Mouse (Mus musculus) kidney, postnatal 0 days (tissue): ENCODE data around the gene Tle3. TPM values are rescaled to one million over a fixed set of nuclear protein-coding genes. Genes with fewer than 3 reads are reported as not detected.

ENCODE experiments used
- ATAC-seq: fragments of 200-750 bp; cut with Nextera tagmentation; replicated peaks from 2 replicates; pipeline ENCODE4 v1.8.0; 2017; ENCODE audit warnings: low read depth, moderate number of reproducible peaks, moderate TSS enrichment, moderate library complexity; ENCODE audit not compliant: low FRiP score
- DNase-seq: peaks from one replicate; pipeline ENCODE4 v3.0.0-alpha.2; 2016; ENCODE audit warnings: low spot score
- H3K27ac ChIP-seq: fragments of 300-500 bp; sonication (generic); 2 replicates; pipeline ENCODE4 v1.5.1; 2014; ENCODE audit warnings: mild to moderate bottlenecking
- H3K27me3 ChIP-seq: fragments of 300-500 bp; sonication (generic); 2 replicates; pipeline ENCODE4 v1.6.1; 2014; ENCODE audit warnings: low read length, mixed read lengths; ENCODE audit not compliant: insufficient read depth
- H3K36me3 ChIP-seq: fragments of 300-500 bp; sonication (generic); 2 replicates; pipeline ENCODE4 v1.6.1; 2014; ENCODE audit warnings: low read length, mixed read lengths; ENCODE audit not compliant: insufficient read depth
- H3K4me1 ChIP-seq: fragments of 300-500 bp; sonication (generic); replicated peaks from 2 replicates; pipeline ENCODE4 v1.6.1; 2014; ENCODE audit warnings: antibody characterized with exemption, low read length, mixed read lengths; ENCODE audit not compliant: insufficient read depth
- H3K4me2 ChIP-seq: fragments of 300-500 bp; sonication (generic); 2 replicates; pipeline ENCODE4 v1.6.1; 2014; ENCODE audit warnings: mild to moderate bottlenecking, low read length, moderate library complexity, mixed read lengths
- H3K4me3 ChIP-seq: fragments of 300-500 bp; sonication (generic); replicated peaks from 2 replicates; pipeline ENCODE4 v1.5.1; 2014; ENCODE audit warnings: low read depth, low read length
- H3K9ac ChIP-seq: fragments of 300-500 bp; sonication (generic); 2 replicates; pipeline ENCODE4 v1.6.1; 2014; ENCODE audit warnings: low read depth, low read length
- H3K9me3 ChIP-seq: fragments of 300-500 bp; sonication (generic); replicated peaks from 2 replicates; pipeline ENCODE4 v1.6.1; 2016; ENCODE audit warnings: low read length, inconsistent platforms, mixed read lengths
- CTCF ChIP-seq: IDR thresholded peaks from 2 replicates; pipeline ENCODE4 v1.5.1; 2016; ENCODE audit warnings: antibody characterized with exemption, low read depth, mild to moderate bottlenecking, moderate library complexity
- WGBS: fragments of 180-500 bp; shearing (Covaris S2); extraction: QIAGEN DNeasy Blood & Tissue Kit; methylation state at CpG from one replicate; pipeline ENCODE4 v1.1.7; 2014; 5-methylcytosine and 5-hydroxymethylcytosine counted together
- polyA plus RNA-seq: library from polyadenylated mRNA; unstranded; fragments of >200 nt; fragmentation: Nextera tagmentation; extraction: Ambion mirVana; gene quantifications from 2 replicates; pipeline ENCODE4 v1.2.1, GENCODE M21; 2015

Tle3 gene
- polyA plus RNA-seq, 1 experiment from 2014 or later: 22.0 TPM

DNA sequence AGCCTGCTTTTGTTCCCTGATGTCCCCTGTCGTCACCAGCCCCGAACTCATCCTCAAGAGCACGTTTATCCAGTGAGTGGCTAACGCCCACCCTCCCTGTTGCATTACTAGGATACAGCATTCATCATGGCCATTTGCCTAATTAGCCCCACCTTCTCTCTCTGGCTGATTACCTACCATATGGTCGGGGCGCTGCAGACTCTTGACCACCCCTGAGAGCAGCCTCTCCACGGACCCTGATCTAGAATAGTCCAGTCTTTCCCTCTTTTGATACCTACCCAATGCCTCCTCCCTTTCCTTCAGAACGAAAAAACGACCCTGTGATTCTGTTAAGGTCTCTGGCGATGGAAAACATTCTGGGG, 85.0 kb downstream of the Tle3 start:
- no peaks in the 10 kb centered on the region for H3K27me3 ChIP-seq
- H3K27ac ChIP-seq: no peak overlapping the region
- H3K36me3 ChIP-seq: no peaks in the 10 kb centered on the region
- no peak for DNase-seq
- H3K9ac ChIP-seq: no peak overlapping the region
- 30% methylated on average over 10 of the region's 10 CpGs for WGBS
- no peak overlapping the region for H3K4me2 ChIP-seq
- no peak overlapping the region for H3K4me3 ChIP-seq
- ATAC-seq: no peak
- H3K9me3 ChIP-seq: no peaks in the 10 kb centered on the region
- no peak for TF ChIP-seq CTCF
- no peaks in the 10 kb centered on the region for H3K4me1 ChIP-seq

- TF ChIP-seq CTCF: no peak
- Histone ChIP-seq H3K36me3 (no peaks in the 10 kb centered on the region), H3K4me2 (no peak overlapping the region), H3K27me3 (no peaks in the 10 kb centered on the region), H3K27ac (no peak overlapping the region), H3K4me1 (no peaks in the 10 kb centered on the region), H3K4me3 (no peak overlapping the region), H3K9ac (no peak overlapping the region), H3K9me3 (0 out of 2 replicates have a peak, but pooled peaks cover 7% of the 10 kb centered on the region)
- DNase-seq (no peak), ATAC-seq (no peak)
- WGBS: 56% methylated on average over 4 of the region's 4 CpGs
These were observed 89.7 kb downstream of the Tle3 start for GRCm38 (mm10) chr9:61461859-61462258.

DNA sequence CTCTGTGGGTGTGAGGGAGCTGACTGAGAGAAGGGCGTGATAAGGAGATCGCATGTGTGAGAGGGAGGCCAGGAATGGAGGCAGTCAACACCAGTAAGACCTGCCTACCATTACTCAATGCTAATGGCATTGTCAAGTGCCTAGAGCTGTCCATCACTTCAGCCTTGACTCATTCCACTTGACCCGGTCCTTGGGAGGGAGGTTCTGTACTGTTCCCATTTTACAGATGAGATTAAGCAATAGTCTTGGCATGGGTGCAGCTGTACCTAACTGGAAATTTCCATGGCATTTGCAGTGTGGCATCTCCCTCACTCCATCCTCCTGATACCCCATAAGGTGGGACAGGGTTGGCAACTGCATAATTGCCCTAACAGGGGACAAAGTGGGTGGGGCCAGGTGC, 95.3 kb downstream of the Tle3 start:
- H3K9ac ChIP-seq: no peak overlapping the region
- H3K27me3 ChIP-seq: no peaks in the 10 kb centered on the region
- no peak overlapping the region for H3K4me2 ChIP-seq
- 0 out of 2 replicates have a peak, but pooled peaks cover 7% of the 10 kb centered on the region for H3K9me3 ChIP-seq
- ATAC-seq: no peak
- no peaks in the 10 kb centered on the region for H3K36me3 ChIP-seq
- DNase-seq: no peak
- no peak overlapping the region for H3K4me3 ChIP-seq
- no peak for TF ChIP-seq CTCF
- no peak overlapping the region for H3K27ac ChIP-seq
- peaks cover 3% of the 10 kb centered on the region; the same call in 1 of the 2 replicates for H3K4me1 ChIP-seq
- 89% methylated on average over 3 of the region's 3 CpGs for WGBS
